Mouse (Mus musculus) ovary, postnatal 36 days (tissue): ENCODE data around the gene Neurl1b.

ENCODE experiments used
- DNase-seq: peaks from one replicate; pipeline ENCODE4 v3.0.0; 2022; ENCODE audit warnings: low spot score, mixed read lengths

Gene Neurl1b

GRCm38 (mm10) chr17:26494642-26495468 is 80.2 kb downstream of the Neurl1b start:
- no peak for DNase-seq
